Mouse (Mus musculus) heart, adult 9 months (tissue): Measurements from ENCODE around the gene Tpmt.
A peak's percentile ranks its signal among the peaks of the same experiment; 100 is the strongest.

Experiments used
- DNase-seq, 2 experiments: peaks; one replicate each; pipeline ENCODE4 v3.0.0; 2022; ENCODE audit warnings: low spot score in 2 of 2

The Tpmt gene

DNA sequence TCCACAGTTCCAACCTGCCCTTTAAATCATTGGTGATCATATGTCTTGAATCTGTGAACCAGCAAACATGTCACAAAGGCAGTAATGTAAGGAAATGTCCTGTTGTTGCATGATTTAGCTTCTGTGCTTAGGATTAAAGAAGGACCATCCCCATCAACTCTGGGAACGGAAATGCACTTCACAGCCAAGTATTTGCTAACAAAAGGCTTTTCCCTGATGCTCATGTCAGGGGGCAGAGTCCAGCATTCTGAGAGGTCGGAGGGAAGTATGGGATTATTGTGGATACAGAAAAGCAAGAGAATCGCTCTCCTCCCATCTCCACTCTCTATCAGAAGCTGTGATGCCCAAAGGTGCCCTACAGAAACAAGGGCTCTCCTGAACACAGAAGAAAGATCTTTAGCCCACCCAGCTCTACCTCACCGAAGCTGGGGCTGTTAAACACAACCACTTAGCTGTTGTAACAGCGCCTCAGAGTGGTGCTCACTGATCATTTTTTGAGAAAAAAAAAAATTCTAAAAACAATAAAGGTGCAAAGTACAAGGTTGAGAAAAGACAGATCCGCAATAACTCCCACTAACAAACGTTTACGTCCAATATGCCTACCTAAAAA is 2.4 kb downstream of the Tpmt start:
- DNase-seq = peak in 1 of 2 experiments; percentile 5

DNA sequence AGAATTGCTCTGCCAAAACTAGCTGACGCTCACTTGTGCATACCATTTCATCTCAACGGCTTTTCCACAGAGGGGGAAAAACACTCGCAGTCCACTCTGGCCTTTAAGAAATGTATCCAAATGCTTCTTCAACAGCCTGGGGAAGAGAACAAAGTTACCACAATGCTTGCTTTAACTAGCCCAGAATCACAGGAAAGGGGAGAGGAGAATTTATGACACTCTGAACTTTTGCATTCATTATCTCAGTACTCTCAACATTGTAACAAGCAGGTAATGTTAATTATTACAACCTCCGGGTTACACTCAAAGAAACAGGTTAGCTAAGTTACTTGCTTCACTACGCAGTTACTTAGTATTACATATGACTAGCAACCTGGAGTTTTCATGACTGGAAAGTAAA is 4.5 kb downstream of the Tpmt start:
- DNase-seq = no peak

DNA sequence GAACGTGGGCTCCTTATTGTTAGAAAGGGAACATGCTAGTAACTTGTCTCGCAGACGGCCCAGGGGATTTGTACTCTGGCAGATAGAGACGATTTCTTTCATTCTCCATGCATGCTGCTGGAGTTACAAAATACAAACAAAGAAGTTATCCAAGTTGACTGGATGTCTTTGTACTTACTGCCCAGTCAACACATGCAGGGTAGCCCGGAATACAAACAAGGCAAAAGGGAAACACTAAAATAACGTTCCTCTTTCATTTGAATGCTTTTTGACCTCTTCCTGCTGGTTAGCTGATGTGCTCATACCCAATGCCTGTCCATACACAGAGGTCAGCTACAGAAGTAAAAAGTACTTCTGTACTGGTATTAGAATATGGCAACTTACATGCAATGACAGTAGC is 6.6 kb downstream of the Tpmt start:
- DNase-seq = no peak

DNA sequence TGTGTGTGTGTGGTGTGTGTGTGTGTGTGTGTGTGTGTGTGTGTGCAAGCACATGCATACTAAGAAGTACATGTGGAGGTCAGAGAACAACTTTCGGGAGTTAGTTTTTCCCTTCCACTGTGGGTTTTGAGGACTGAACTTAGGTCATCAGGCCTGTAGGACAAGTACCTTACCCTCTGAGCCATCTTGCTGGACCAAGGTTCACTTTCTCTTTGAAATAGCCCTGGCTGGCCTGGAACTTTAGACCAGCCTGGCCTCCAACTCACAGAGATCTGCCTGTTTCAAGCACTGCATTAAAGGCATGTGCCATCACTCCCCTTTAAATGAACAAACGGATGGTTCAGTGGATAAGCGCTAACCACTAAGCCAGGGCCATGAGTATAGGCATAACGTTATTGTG is 10.9 kb downstream of the Tpmt start:
- no peak for DNase-seq

DNA sequence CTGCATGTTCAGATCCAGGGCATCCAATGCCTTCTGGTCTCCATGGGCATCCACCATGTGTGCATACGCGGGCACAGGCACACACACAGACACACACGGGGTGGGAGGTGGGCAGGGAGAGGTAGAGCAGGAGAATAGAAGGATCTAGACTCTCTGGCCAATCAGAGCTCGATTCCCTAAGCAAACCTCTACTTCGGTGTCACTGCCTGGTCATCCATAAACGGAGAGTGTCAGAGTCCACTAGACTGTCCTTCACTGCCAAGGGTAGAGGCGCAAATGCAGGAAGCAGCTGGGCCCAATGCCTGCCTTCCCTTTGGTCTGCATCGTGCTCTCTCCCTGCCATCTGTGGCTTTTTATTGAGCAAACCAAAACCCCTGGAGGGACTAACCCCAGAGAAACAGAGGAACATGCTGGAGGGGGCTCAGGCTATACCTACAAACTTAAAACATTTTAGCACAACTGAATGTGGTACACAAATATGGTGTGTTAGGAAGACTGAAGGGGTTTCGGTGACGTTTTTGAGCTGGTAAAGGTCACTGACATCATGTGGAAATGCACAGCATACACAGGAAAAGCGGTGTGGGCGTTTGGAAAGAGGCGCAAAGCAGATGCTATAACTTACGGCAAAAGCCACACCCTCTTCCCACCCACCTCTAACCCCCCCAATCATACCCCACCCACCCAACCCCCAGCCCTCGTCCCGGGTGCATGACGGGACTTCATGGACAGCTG is 14.0 kb downstream of the Tpmt start:
- no peak for DNase-seq

DNA sequence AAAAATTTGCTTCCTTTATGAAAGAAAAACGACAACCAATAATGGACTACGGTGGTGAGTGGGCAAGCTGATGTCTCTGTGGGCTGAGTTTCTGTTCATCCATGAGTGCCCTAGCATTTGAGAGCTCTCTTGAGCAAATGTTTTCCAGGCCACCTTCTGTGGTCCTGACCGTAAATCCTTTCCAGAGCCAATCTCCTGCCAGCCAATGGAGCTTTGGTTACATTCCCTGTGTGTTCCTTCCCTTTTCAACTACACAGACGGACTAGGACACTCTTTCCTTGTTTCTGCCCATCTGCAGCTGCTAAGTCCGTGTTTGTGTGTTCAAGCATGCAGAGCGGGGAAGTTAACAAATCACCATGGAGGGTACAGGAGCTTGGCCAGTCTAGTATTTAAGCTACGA is 23.7 kb downstream of the Tpmt start:
- DNase-seq = no peak

DNA sequence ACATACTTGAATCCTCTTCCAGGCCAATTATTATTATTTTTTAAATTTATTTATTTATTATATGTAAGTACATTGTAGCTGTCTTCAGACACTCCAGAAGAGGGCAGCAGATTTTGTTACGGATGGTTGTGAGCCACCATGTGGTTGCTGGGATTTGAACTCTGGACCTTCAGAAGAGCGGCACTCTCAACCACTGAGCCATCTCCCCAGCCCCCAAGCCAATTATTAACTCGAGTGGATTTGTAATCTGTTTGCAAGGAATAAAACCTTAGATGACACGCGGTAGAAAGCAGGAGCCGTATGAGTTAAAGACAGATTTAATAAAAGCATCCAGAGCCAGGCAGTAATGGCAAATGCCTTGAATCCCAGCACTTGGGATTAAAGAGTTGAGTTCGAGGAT is 24.8 kb downstream of the Tpmt start:
- DNase-seq = no peak

DNA sequence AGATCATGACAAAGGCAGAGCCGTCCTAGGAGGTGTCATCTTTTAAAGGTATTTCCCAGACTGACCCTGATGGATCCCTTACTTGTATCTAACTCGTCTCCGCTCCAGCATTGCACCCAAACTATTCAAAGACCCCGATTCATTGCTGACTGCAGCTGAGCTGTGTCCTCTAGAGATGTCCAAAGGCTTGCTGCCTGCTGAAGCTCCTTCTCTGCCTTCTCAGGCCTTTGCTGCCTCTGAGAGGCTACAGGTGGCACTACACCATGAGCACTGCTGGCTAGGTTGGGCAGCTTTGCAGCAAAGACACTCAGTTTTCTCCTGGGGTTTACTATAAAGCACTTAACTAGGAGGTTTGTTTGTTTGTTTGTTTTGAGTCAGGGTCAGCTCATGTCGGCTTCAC is 27.3 kb downstream of the Tpmt start:
- DNase-seq = peak in 1 of 2 experiments; percentile 48

DNA sequence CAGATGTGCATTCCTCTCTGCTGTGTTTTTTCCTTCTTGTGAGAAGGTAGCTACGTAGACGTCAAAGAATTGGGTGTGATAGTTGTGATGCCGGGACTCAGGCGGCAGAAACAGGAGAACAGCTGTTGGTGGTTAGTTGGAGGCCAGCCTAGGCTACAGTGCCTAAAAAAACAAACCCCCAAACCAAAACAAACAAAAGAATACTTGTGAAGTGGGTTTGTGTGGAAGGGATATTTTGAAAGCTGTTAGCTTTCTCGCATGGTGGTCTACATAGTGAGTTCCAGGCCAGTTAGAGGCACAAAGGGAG is 29.4 kb downstream of the Tpmt start:
- DNase-seq = no peak

DNA sequence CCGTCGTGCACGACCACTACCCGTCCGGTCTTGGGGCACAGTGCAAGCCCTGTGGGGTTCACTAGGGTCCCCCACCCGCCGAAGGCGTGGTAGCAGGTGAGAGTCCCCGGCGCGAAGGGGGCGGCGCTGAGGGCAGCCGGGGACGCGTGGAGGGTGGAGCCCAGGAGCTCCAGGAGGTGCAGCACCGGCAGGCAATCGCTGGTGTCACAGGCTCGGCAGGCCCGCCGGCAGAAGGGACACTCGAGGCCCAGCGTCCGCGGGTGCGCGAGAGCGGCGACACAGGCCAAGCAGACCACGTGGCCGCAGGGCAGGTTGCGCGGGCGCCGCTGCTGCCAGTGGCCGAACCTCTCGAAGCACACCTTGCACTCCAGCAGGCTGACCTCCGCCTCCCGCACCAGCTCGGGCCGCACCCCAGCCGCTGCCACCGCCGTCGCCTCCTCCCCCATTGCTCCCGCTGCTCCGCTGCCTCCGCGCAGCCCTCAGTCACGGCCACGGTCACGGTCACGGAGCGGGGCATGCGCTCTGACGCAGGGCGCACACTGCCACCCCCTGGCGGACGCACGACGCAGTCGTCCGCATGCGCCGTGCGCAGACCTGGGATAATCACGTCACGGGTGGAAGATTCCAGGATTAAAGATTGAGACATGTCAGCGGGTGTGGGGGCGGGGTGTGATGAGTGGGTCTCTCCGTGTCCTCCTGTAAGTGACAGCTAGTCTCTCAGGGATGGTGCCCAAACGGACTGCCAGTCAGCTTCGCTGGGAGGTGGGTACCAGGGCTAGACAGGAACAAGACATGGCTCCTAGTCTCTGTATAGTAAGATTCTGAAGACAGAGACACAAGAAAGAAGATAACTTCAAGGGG is 30.0 kb downstream of the Tpmt start, which contains the start of gene Nhlrc1:
Nhlrc1 (minus strand) TSS at position 517 of the 861 bp plus-strand sequence.
- peak; percentile 78 to 81 for DNase-seq

DNA sequence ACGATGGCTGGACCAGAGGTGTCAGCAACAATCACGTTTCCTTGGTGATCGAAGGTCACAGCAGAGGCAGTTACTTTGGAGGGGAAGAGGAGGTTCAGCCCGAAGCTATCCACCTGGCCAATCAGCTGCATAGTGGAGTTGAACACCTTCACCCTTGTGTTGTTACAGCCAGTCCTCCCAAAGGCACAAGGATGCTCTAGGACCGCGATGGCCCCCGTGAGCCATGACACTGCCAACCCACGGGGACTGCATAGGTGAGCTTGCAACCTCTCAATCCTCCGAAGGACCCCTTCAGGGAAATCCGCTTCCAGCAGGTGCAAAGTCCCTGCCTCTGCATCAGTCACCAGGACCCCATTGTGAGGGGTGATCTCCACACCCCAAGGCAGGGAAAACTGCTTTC is 30.8 kb downstream of the Tpmt start:
- DNase-seq = no peak

DNA sequence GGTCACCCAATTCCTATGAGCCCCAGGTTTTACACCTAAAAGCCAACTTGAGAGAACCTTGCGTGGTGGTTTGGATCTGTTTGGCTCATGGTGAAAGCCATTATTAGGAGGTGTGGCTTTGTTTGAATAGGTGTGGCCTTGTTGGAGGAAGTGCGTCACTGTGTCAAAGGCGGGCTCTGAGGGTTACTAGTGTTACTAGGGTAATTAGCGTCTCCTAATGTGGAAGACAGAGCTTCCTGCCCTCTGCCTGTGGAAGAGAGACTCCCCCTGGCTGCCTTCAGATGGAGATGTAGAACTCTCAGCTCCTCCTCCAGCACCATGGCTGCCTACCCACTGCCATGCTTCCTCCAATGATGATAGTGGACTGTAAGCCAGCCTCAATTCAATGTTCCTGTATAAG is 42.9 kb downstream of the Tpmt start:
- DNase-seq = no peak

DNA sequence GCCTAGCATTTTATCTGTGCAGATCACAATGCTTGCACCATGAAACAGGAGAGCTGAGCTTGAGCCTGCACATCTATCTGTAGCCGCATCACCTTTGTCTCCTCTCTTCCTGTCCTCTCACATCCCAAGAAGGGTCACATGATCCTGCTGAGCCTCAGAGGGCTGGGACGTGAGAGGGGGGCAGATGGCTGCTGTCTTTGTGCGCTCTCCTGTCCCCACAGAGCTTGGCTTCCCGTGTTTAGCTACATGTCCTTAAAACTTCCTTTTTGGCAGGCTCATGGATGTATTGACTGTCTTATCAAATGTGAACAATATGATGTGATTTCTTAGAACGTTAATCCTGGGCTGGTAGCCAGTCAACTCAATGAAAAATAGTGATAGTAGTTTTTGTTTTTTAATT is 45.0 kb downstream of the Tpmt start:
- DNase-seq = no peak

DNA sequence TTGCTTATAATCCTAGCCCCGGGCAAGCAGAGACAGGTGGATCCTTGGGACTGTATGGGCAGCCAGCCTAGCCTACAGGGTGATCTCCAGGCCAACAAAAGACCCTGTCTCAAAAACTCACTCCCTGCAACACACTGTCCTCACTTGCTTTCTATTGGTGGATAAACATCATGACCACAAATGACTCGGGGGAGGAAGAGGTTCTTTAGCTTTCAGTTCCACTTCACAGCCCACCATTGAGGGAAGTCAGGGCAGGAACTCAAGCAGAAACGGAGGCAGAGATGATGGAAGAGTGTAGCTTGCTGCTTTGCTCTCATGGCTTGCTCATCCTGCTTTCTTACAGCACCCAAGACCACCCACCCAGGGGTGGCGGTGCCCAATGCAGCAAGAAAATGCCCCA is 47.2 kb downstream of the Tpmt start:
- no peak for DNase-seq

DNA sequence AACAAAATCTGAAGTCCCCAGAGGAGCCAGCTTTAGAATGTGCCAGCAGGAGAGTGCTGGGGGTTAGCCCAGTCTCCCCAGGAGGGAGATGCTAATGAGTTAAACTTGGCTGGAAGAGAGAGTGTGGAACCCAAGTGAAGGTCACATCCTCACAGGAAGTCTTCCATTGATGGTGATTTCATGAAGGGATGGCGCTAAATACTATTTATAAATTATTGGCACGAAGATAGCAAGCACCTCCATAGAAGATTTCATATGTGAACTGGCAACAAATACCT is 51.3 kb downstream of the Tpmt start:
- no peak for DNase-seq

DNA sequence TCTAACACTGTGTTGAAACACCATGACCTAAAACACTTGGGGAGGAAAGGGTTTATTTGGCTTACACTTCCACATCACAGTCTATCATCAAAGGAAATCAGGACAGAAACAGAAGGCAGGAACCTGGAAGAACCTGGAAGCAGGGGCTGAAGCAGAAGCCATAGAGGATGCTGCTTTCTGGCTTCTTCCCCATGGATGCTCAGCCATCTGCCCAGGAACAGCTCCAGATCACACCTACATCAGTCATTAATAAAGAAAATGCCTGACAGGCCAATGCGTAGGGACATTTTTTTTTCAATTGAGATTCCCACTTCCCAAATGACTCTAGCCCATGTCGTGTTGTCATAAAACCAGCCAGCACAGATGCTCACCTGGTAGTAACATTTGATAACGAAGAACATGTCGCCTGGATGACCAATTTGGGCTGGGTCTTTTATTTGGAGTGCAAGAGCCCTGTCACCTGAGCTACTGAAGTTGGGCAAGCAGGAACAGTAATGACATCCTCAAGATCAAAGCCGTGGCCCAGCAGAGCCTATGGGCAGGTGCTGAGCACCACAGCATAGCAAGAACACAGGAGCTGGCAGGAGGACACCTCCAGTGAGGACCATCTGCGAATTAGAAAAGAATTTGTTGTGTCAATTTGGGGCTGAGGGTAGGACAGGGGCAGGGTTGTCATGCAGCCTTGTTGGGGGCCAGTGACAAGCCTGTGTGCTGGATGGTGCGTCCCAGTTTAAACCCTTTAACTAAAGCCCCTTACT is 51.8 kb downstream of the Tpmt start:
- no peak for DNase-seq

DNA sequence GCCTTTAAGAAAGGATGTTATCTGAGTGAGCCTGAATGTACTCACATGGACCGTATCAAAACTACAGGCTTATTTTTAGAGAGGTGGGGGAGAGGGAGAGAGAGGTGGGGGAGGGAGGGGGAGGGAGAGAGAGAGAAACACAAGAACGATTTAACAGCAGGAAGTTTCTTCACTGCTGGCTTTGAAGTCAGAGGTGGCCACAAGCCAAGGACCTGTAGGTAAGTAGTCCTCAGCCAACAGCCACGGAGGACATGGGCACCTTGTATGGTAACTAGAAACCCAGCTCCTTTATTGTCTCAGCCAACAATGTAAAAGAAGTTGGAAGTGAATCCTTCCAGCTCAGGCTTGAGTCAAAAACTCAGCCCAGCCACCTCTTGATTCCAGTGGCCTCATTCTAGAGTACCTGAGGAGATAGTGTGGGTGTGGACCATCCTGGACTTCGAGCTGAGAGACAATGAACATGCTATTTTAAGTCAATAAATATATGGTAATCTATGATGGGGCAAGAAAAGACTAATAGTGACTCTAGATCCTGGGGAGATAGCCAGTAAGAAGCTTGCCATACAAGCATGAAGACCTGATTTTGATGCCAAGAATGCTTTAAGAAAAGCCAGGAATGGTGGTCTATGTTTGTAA is 54.0 kb downstream of the Tpmt start:
- no peak for DNase-seq

DNA sequence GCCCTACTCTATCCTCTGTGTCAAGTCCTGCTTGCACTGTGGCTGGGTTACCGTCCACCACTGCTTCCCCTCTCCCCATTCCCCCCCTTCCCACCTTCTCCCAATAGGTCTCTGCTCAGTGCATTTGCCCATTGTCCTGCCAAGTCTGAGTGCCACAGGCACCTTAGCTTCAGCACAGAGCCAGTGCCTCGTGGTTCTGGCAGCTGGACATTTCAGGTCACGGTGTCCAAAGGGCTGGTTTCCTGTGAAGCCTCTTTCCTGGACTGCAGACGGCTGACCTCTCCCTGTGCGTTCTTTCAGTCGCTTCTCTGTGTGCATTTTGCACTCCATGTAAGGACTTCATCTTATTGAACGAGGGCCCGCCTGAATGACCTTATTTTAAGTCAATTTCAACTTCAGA is 56.6 kb downstream of the Tpmt start:
- DNase-seq = peak; percentile 14 to 32

DNA sequence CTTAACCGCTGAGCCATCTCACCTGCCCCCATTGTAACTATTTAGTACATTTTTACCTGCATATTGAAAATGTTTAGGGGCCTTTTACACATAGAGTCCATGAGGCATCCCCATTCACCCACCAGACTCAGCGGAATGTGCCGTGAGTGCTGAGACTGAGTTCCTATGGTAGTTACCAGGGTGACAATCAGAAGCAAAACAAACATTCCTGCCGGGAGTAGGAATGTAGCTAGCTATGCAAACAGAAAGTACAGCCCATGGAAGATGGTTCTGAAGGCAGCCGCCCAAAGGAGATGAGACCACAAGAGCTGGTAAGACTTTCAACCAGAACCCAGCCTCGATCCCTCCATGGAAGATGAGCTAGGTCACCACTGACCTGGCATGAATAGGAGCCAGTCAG is 58.3 kb downstream of the Tpmt start:
- peak; percentile 12 to 17 for DNase-seq

DNA sequence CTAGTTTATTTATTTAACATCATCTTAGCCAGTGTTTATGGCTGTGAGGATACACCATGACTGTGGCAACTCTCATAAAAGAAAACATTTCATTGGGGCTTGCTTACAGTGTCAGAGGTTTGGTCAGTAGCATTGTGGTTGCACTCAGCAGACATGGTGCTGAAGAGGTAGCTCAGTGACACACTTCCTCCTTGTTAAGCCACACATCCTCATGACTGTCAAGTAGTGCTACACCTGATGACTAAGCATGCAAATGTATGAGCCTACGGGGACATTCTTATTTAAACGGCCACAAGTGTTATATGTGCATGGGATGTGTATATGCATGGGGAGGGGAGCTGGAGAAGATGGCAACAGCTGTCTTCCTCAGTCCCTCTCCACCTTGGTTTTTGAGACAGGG is 60.7 kb downstream of the Tpmt start:
- DNase-seq = no peak

DNA sequence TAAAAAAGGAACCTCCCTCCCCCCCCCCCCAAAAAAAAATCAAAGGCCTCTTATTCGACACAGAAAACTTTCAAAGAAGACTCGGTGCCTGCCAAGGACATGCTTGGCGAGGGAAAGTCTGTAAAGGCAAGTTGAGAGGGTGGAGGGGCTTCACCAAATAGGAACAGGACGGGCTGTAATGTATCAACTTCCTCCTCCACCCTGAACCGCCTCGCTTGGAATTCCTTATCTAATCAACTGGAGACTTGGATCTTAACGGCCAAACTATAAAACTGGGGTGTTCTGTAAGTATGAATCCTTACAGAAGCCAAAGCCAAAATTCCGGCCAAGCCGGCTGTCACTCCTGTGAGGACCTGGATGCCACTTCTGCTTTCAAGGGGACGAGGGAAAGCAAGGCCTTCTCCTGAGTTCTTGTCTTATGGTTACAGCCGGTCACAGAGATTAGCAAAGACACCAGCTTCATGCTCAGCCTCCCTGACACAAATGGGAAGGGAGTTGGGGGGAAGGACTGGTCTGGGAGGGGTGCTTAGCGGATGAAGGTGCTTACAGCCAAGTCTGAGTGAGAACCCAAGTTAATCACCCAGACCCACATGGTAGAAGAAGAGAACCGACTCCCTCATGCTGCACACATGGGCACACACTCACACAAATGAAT is 64.6 kb downstream of the Tpmt start:
- peak; percentile 27 to 57 for DNase-seq
